Mouse (Mus musculus): ENCODE measurements around the gene Cdnf. TPM values are rescaled to one million over a fixed set of nuclear protein-coding genes. Genes with fewer than 3 reads are reported as not detected.

The Cdnf gene
- polyA plus RNA-seq (2014; fragmentation: Nextera tagmentation; extraction: Ambion mirVana), result 0.11 and 0.30 TPM in 2 replicates

- H3K9ac ChIP-seq (ENCODE audit: low read length), result peak within 1 kb of the TSS; percentile 92
- H3K4me2 ChIP-seq (ENCODE audit: low read length), result peak within 1 kb of the TSS; percentile 95
- no peaks in the 10 kb centered on the region for H3K27me3 ChIP-seq (replicated peaks; ENCODE audit: control insufficient read depth, insufficient read depth, low read length)
- WGBS, result under 1% methylated on average over 60 of the region's 60 CpGs
- H3K9me3 ChIP-seq (replicated peaks; ENCODE audit: control insufficient read depth, low read length), result no peaks in the 10 kb centered on the region
- ATAC-seq (peak; percentile 100), DNase-seq (ENCODE audit: low spot score) (peak; percentile 100)
- peak within 1 kb of the TSS; percentile 68 for H3K27ac ChIP-seq (ENCODE audit: low read depth, low read length)
- peak within 1 kb of the TSS; percentile 78 for H3K4me3 ChIP-seq (ENCODE audit: low read depth, low read length)
- peaks cover 31% of the 10 kb centered on the region for H3K36me3 ChIP-seq (ENCODE audit: control insufficient read depth, insufficient read depth, low read length)
- H3K4me1 ChIP-seq (ENCODE audit: control insufficient read depth, insufficient read depth, low read length), result peaks cover 13% of the 10 kb centered on the region
These were observed at the start of gene Cdnf, which contains the start of the genes Gm45902 and Hspa14 for GRCm38 (mm10) chr2:3512552-3513454. Gene Cdnf, plus strand, starts transcription at chr2:3513030. Gene Gm45902, minus strand, starts transcription at chr2:3512790. Gene Hspa14, minus strand, starts transcription at chr2:3512814.

GRCm38 (mm10) chr2:3473891-3474290 lies 38.9 kb upstream of the Cdnf start:
- peaks cover 20% of the 10 kb centered on the region for H3K36me3 ChIP-seq (ENCODE audit: control insufficient read depth, insufficient read depth, low read length)
- peak overlapping the region; percentile 91 for H3K4me3 ChIP-seq (ENCODE audit: low read depth, low read length)
- peak overlapping the region; percentile 63 for H3K4me2 ChIP-seq (ENCODE audit: low read length)
- no peak for ATAC-seq
- peak overlapping the region; percentile 78 for H3K9ac ChIP-seq (ENCODE audit: low read length)
- H3K4me1 ChIP-seq (ENCODE audit: control insufficient read depth, insufficient read depth, low read length), result peaks cover 12% of the 10 kb centered on the region
- H3K27me3 ChIP-seq (replicated peaks; ENCODE audit: control insufficient read depth, insufficient read depth, low read length), result no peaks in the 10 kb centered on the region
- no peaks in the 10 kb centered on the region for H3K9me3 ChIP-seq (replicated peaks; ENCODE audit: control insufficient read depth, low read length)
- peak; percentile 33 for DNase-seq (ENCODE audit: low spot score)
- H3K27ac ChIP-seq (ENCODE audit: low read depth, low read length), result peak overlapping the region; percentile 92; the same call in 1 of the 2 replicates
- under 1% methylated on average over 12 of the region's 12 CpGs for WGBS

- Histone ChIP-seq H3K4me2 (ENCODE audit: low read length) (peak overlapping the region; percentile 63), H3K9ac (ENCODE audit: low read length) (peak overlapping the region; percentile 78), H3K27me3 (replicated peaks; ENCODE audit: control insufficient read depth, insufficient read depth, low read length) (no peaks in the 10 kb centered on the region), H3K9me3 (replicated peaks; ENCODE audit: control insufficient read depth, low read length) (no peaks in the 10 kb centered on the region), H3K4me3 (ENCODE audit: low read depth, low read length) (peak overlapping the region; percentile 91), H3K27ac (ENCODE audit: low read depth, low read length) (peak overlapping the region; percentile 92), H3K36me3 (ENCODE audit: control insufficient read depth, insufficient read depth, low read length) (peaks cover 20% of the 10 kb centered on the region), H3K4me1 (ENCODE audit: control insufficient read depth, insufficient read depth, low read length) (peaks cover 12% of the 10 kb centered on the region)
- under 1% methylated on average over 46 of the region's 46 CpGs for WGBS
- peak; percentile 77 for ATAC-seq
- DNase-seq (ENCODE audit: low spot score), result peak; percentile 85
These were observed 38.4 kb upstream of the Cdnf start for GRCm38 (mm10) chr2:3474361-3474805.

- Histone ChIP-seq H3K4me2 (ENCODE audit: low read length) (peak within 1 kb of the TSS; percentile 63), H3K4me3 (ENCODE audit: low read depth, low read length) (peak within 1 kb of the TSS; percentile 91), H3K36me3 (ENCODE audit: control insufficient read depth, insufficient read depth, low read length) (peaks cover 16% of the 10 kb centered on the region), H3K9ac (ENCODE audit: low read length) (peak within 1 kb of the TSS; percentile 78), H3K4me1 (ENCODE audit: control insufficient read depth, insufficient read depth, low read length) (peaks cover 12% of the 10 kb centered on the region), H3K27me3 (replicated peaks; ENCODE audit: control insufficient read depth, insufficient read depth, low read length) (no peaks in the 10 kb centered on the region), H3K27ac (ENCODE audit: low read depth, low read length) (peak within 1 kb of the TSS; percentile 92), H3K9me3 (replicated peaks; ENCODE audit: control insufficient read depth, low read length) (no peaks in the 10 kb centered on the region)
- ATAC-seq, result peak; percentile 96
- 0% methylated on average over 42 of the region's 42 CpGs for WGBS
- DNase-seq (ENCODE audit: low spot score), result peak; percentile 97
These were observed 38.0 kb upstream of the Cdnf start, which contains the start of gene Suv39h2 for GRCm38 (mm10) chr2:3474861-3475283. Gene Suv39h2, minus strand, starts transcription at chr2:3475031.

- WGBS, result 51% methylated on average over 3 of the region's 3 CpGs
- no peaks in the 10 kb centered on the region for H3K27me3 ChIP-seq (replicated peaks; ENCODE audit: control insufficient read depth, insufficient read depth, low read length)
- peak overlapping the region; percentile 63 for H3K4me2 ChIP-seq (ENCODE audit: low read length)
- H3K4me1 ChIP-seq (ENCODE audit: control insufficient read depth, insufficient read depth, low read length), result peaks cover 12% of the 10 kb centered on the region
- no peak overlapping the region; the same call in 1 of the 2 replicates for H3K9ac ChIP-seq (ENCODE audit: low read length)
- H3K27ac ChIP-seq (ENCODE audit: low read depth, low read length), result no peak overlapping the region
- H3K9me3 ChIP-seq (replicated peaks; ENCODE audit: control insufficient read depth, low read length), result no peaks in the 10 kb centered on the region
- no peak for ATAC-seq
- H3K4me3 ChIP-seq (ENCODE audit: low read depth, low read length), result 0 out of 2 replicates have a peak overlapping the region, but pooled peaks have one; percentile 91
- peaks cover 9% of the 10 kb centered on the region; the same call in 1 of the 2 replicates for H3K36me3 ChIP-seq (ENCODE audit: control insufficient read depth, insufficient read depth, low read length)
- no peak for DNase-seq (ENCODE audit: low spot score)
These were observed 37.0 kb upstream of the Cdnf start for GRCm38 (mm10) chr2:3475746-3476251.

- Histone ChIP-seq H3K9ac (ENCODE audit: low read length) (no peak overlapping the region), H3K9me3 (replicated peaks; ENCODE audit: control insufficient read depth, low read length) (no peaks in the 10 kb centered on the region), H3K4me3 (ENCODE audit: low read depth, low read length) (no peak overlapping the region), H3K4me2 (ENCODE audit: low read length) (no peak overlapping the region), H3K36me3 (ENCODE audit: control insufficient read depth, insufficient read depth, low read length) (no peaks in the 10 kb centered on the region), H3K4me1 (ENCODE audit: control insufficient read depth, insufficient read depth, low read length) (peaks cover 4% of the 10 kb centered on the region; the same call in 1 of the 2 replicates), H3K27ac (ENCODE audit: low read depth, low read length) (no peak overlapping the region), H3K27me3 (replicated peaks; ENCODE audit: control insufficient read depth, insufficient read depth, low read length) (no peaks in the 10 kb centered on the region)
- DNase-seq (ENCODE audit: low spot score) (no peak), ATAC-seq (no peak)
- 85% methylated on average over 3 of the region's 3 CpGs for WGBS
These were observed 32.6 kb upstream of the Cdnf start for GRCm38 (mm10) chr2:3480239-3480638.

GRCm38 (mm10) chr2:3489816-3490215 lies 23.0 kb upstream of the Cdnf start:
- H3K36me3 ChIP-seq (ENCODE audit: control insufficient read depth, insufficient read depth, low read length), result peaks cover 50% of the 10 kb centered on the region
- H3K27me3 ChIP-seq (replicated peaks; ENCODE audit: control insufficient read depth, insufficient read depth, low read length), result no peaks in the 10 kb centered on the region
- ATAC-seq (no peak), DNase-seq (ENCODE audit: low spot score) (no peak)
- H3K9ac ChIP-seq (ENCODE audit: low read length), result no peak overlapping the region
- H3K27ac ChIP-seq (ENCODE audit: low read depth, low read length), result no peak overlapping the region
- H3K9me3 ChIP-seq (replicated peaks; ENCODE audit: control insufficient read depth, low read length), result no peaks in the 10 kb centered on the region
- no peak overlapping the region for H3K4me3 ChIP-seq (ENCODE audit: low read depth, low read length)
- H3K4me1 ChIP-seq (ENCODE audit: control insufficient read depth, insufficient read depth, low read length), result no peaks in the 10 kb centered on the region
- H3K4me2 ChIP-seq (ENCODE audit: low read length), result no peak overlapping the region
- WGBS, result 61% methylated on average over 3 of the region's 3 CpGs

- ATAC-seq, result no peak
- DNase-seq (ENCODE audit: low spot score), result no peak
- Histone ChIP-seq H3K27me3 (replicated peaks; ENCODE audit: control insufficient read depth, insufficient read depth, low read length) (no peaks in the 10 kb centered on the region), H3K4me1 (ENCODE audit: control insufficient read depth, insufficient read depth, low read length) (no peaks in the 10 kb centered on the region), H3K4me3 (ENCODE audit: low read depth, low read length) (no peak overlapping the region), H3K9me3 (replicated peaks; ENCODE audit: control insufficient read depth, low read length) (no peaks in the 10 kb centered on the region), H3K36me3 (ENCODE audit: control insufficient read depth, insufficient read depth, low read length) (peaks cover 81% of the 10 kb centered on the region), H3K9ac (ENCODE audit: low read length) (no peak overlapping the region), H3K4me2 (ENCODE audit: low read length) (no peak overlapping the region), H3K27ac (ENCODE audit: low read depth, low read length) (no peak overlapping the region)
- WGBS, result 88% methylated on average over 3 of the region's 3 CpGs
These were observed 18.9 kb upstream of the Cdnf start for GRCm38 (mm10) chr2:3493833-3494409.
